Mouse (Mus musculus) adrenal gland, adult (tissue): ENCODE data around the gene Olfr1201.

Experiments
- DNase-seq, 2 experiments: peaks; one replicate each; pipeline ENCODE4 v3.0.0; 2022 to 2023; ENCODE audit warnings: low spot score in 1 of 2; ENCODE audit not compliant: inconsistent age in 2 of 2

Olfr1201 gene

GRCm38 (mm10) chr2:88792736-88793135 is at the start of gene Olfr1201:
Gene Olfr1201 (plus strand): TSS chr2:88793036.
- no peak for DNase-seq

GRCm38 (mm10) chr2:88743379-88743778 is 49.5 kb upstream of the Olfr1201 start:
- DNase-seq = no peak

- DNase-seq = no peak
These were observed 41.6 kb upstream of the Olfr1201 start, which contains the start of gene Olfr1198 for GRCm38 (mm10) chr2:88751270-88751669. Gene Olfr1198 (minus strand): TSS chr2:88751370.

GRCm38 (mm10) chr2:88760369-88760768 is 32.5 kb upstream of the Olfr1201 start, which contains the start of gene Olfr1199:
Gene Olfr1199 (minus strand): TSS chr2:88760469.
- no peak for DNase-seq

- DNase-seq = no peak
These were observed 22.4 kb upstream of the Olfr1201 start, which contains the start of gene Olfr1200 for GRCm38 (mm10) chr2:88770388-88770787. Gene Olfr1200 (minus strand): TSS chr2:88770488.

- no peak for DNase-seq
These were observed 21.4 kb downstream of the Olfr1201 start, which contains the start of gene Olfr1202 for GRCm38 (mm10) chr2:88814196-88814595. Gene Olfr1202 (plus strand): TSS chr2:88814496.

- no peak for DNase-seq
These were observed 36.6 kb downstream of the Olfr1201 start, which contains the start of gene Olfr1205 for GRCm38 (mm10) chr2:88829437-88829836. Gene Olfr1205 (plus strand): TSS chr2:88829737.

GRCm38 (mm10) chr2:88838477-88838876 is 45.6 kb downstream of the Olfr1201 start:
- no peak for DNase-seq
